Mouse (Mus musculus): ENCODE measurements at regions not wholly inside any gene's neighbourhood (a gene's known extent, or its start where the extent isn't known, plus 50 kb on each side); places are given as distances from the start of the nearest gene placed in this dataset.

- no peak for DNase-seq (ENCODE audit: extremely low read depth)
- H3K36me3 ChIP-seq (replicated peaks in 1 of 2; ENCODE audit: control insufficient read depth in 1 of 2, insufficient read depth in 1 of 2, low read length in 1 of 2): no peaks in the 10 kb centered on the region
- no peak overlapping the region for H3K27ac ChIP-seq (ENCODE audit: insufficient read depth, low read depth)
- no peak overlapping the region for H3K4me2 ChIP-seq (ENCODE audit: insufficient read depth, low read depth, poor library complexity, severe bottlenecking)
- no peak overlapping the region for H3K9ac ChIP-seq (ENCODE audit: insufficient read depth, low read depth)
- no peaks in the 10 kb centered on the region for H3K9me3 ChIP-seq (replicated peaks; ENCODE audit: low read length)
- H3K79me2 ChIP-seq (replicated peaks; ENCODE audit: control insufficient read depth, extremely low read depth, insufficient read depth, poor library complexity, severe bottlenecking): no peaks in the 10 kb centered on the region
- H3K27me3 ChIP-seq (replicated peaks): peaks cover 86% of the 10 kb centered on the region
- in situ Hi-C loops (cut with MboI; ENCODE audit: low pct_ligation_motif_present, low pct_unique_long_range_greater_than_20kb, low sequenced_read_pairs): no loop called here
- peaks cover 0 to 7% of the 10 kb centered on the region in 2 experiments; a peak in 1 of 4 replicates for H3K4me1 ChIP-seq (ENCODE audit: control insufficient read depth in 1 of 2, insufficient read depth in 2 of 2)
- no peak overlapping the region for H3K4me3 ChIP-seq (replicated peaks in 1 of 3; ENCODE audit: low read depth in 2 of 3, low read length in 2 of 3, poor library complexity in 1 of 3)
- TF ChIP-seq TCF12 (IDR thresholded peaks at IDR 0.05; ENCODE audit: low read depth, low read length) (no peak), MYC (IDR thresholded peaks at IDR 0.05; ENCODE audit: low read depth, low read length) (no peak), RAD21 (IDR thresholded peaks at IDR 0.05; ENCODE audit: low read depth, low read length) (no peak), MEF2A (IDR thresholded peaks at IDR 0.05; ENCODE audit: borderline replicate concordance, low read depth, low read length) (no peak), PAX5 (IDR thresholded peaks at IDR 0.05; ENCODE audit: low read length) (no peak), JUN (IDR thresholded peaks at IDR 0.05; ENCODE audit: insufficient read depth, low read depth, low read length) (peak; percentile 61)
- dilution Hi-C loops (cut with MboI; ENCODE audit: extremely low pct_ligation_motif_present, extremely low pct_unique_long_range_greater_than_20kb, low sequenced_read_pairs): no loop called here
These were observed 134.9 kb upstream of the Top1 start for GRCm38 (mm10) chr2:160510635-160511421.

- dilution Hi-C loops (cut with MboI; ENCODE audit: extremely low pct_ligation_motif_present, extremely low pct_unique_long_range_greater_than_20kb, low sequenced_read_pairs): no loop called here
- Histone ChIP-seq H3K4me2 (ENCODE audit: insufficient read depth, low read depth, poor library complexity, severe bottlenecking) (no peak overlapping the region), H3K4me3 (replicated peaks in 1 of 3; ENCODE audit: low read depth in 2 of 3, low read length in 2 of 3, poor library complexity in 1 of 3) (no peak overlapping the region), H3K27ac (ENCODE audit: insufficient read depth, low read depth) (no peak overlapping the region), H3K9ac (ENCODE audit: insufficient read depth, low read depth) (no peak overlapping the region), H3K79me2 (replicated peaks; ENCODE audit: control insufficient read depth, extremely low read depth, insufficient read depth, poor library complexity, severe bottlenecking) (no peaks in the 10 kb centered on the region), H3K9me3 (replicated peaks; ENCODE audit: low read length) (no peaks in the 10 kb centered on the region), H3K27me3 (replicated peaks) (peaks cover 85% of the 10 kb centered on the region), H3K36me3 (replicated peaks in 1 of 2; ENCODE audit: control insufficient read depth in 1 of 2, insufficient read depth in 1 of 2, low read length in 1 of 2) (no peaks in the 10 kb centered on the region), H3K4me1 (ENCODE audit: control insufficient read depth in 1 of 2, insufficient read depth in 2 of 2) (peaks cover 3 to 5% of the 10 kb centered on the region in 2 experiments; a peak in 2 of 4 replicates)
- in situ Hi-C loops (cut with MboI; ENCODE audit: low pct_ligation_motif_present, low pct_unique_long_range_greater_than_20kb, low sequenced_read_pairs): no loop called here
- TF ChIP-seq EP300 (IDR thresholded peaks at IDR 0.05; ENCODE audit: low read length) (no peak), ELF1 (IDR thresholded peaks at IDR 0.05; ENCODE audit: low read depth, low read length) (no peak), MXI1 (IDR thresholded peaks at IDR 0.05; ENCODE audit: low read depth, low read length) (no peak), SMC3 (IDR thresholded peaks at IDR 0.05; ENCODE audit: low read depth, low read length) (no peak), NELFE (IDR thresholded peaks at IDR 0.05; ENCODE audit: low read depth, low read length) (no peak), MAX (IDR thresholded peaks at IDR 0.05; ENCODE audit: low read length) (no peak), E2F4 (IDR thresholded peaks at IDR 0.05; ENCODE audit: insufficient replicate concordance, low read depth, low read length) (no peak), TBP (conservative IDR thresholded peaks at IDR 0.05; ENCODE audit: low read depth, low read length) (no peak), BHLHE40 (IDR thresholded peaks at IDR 0.05; ENCODE audit: low read depth, low read length) (no peak), USF1 (IDR thresholded peaks at IDR 0.05; ENCODE audit: low read depth, low read length) (no peak), IRF4 (IDR thresholded peaks at IDR 0.05; ENCODE audit: low read depth, low read length) (no peak)
- no peak for DNase-seq (ENCODE audit: extremely low read depth)
These were observed 130.1 kb upstream of the Top1 start for GRCm38 (mm10) chr2:160515621-160516020.

Data from CH12.LX (cell line).